Mouse (Mus musculus): ENCODE data around the gene Il4. TPM values are rescaled to one million over a fixed set of nuclear protein-coding genes. Genes with fewer than 3 reads are reported as not detected.
A peak's percentile ranks its signal among the peaks of the same experiment; 100 is the strongest.

The Il4 gene
- total RNA-seq, 2 experiments from 2014 or later, result not detected

GRCm38 (mm10) chr11:53637046-53637802 lies 18.8 kb upstream of the Il4 start:
- no peak for DNase-seq (ENCODE audit: low spot score in 2 of 2)

GRCm38 (mm10) chr11:53636183-53636646 lies 17.7 kb upstream of the Il4 start:
- DNase-seq (ENCODE audit: low spot score in 2 of 2), result no peak
- H3K4me3 ChIP-seq, result peak overlapping the region; percentile 52
- no peak for TF ChIP-seq CTCF (conservative IDR thresholded peaks at IDR 0.05)
- H3K27ac ChIP-seq, result peak overlapping the region; percentile 57

More at GRCm38 (mm10) chr11:53637046-53637802, 18.8 kb upstream of the Il4 start:
- H3K4me3 ChIP-seq, result no peak overlapping the region
- no peak for TF ChIP-seq CTCF (conservative IDR thresholded peaks at IDR 0.05)
- H3K27ac ChIP-seq, result no peak overlapping the region

- peak overlapping the region; percentile 52; the same call in 1 of the 2 replicates for H3K4me3 ChIP-seq
- no peak for TF ChIP-seq CTCF (conservative IDR thresholded peaks at IDR 0.05)
- no peak for DNase-seq (ENCODE audit: low spot score in 2 of 2)
Measured at GRCm38 (mm10) chr11:53635590-53636182, 17.2 kb upstream of the Il4 start.

GRCm38 (mm10) chr11:53634556-53634955 lies 16.1 kb upstream of the Il4 start, which contains the start of gene Il13:
Gene Il13 (minus strand): TSS chr11:53634702.
- TF ChIP-seq CTCF (conservative IDR thresholded peaks at IDR 0.05), result no peak
- Histone ChIP-seq H3K4me3 (no peak within 1 kb of the TSS), H3K27ac (no peak within 1 kb of the TSS)
- no peak for DNase-seq (ENCODE audit: low spot score in 2 of 2)

More at GRCm38 (mm10) chr11:53635590-53636182, 17.2 kb upstream of the Il4 start:
- H3K27ac ChIP-seq, result 0 out of 2 replicates have a peak overlapping the region, but pooled peaks have one; percentile 57

GRCm38 (mm10) chr11:53633644-53634043 lies 15.2 kb upstream of the Il4 start:
- no peak for TF ChIP-seq CTCF (conservative IDR thresholded peaks at IDR 0.05)
- Histone ChIP-seq H3K4me3 (no peak overlapping the region), H3K27ac (no peak overlapping the region)
- DNase-seq (ENCODE audit: low spot score in 2 of 2), result no peak

GRCm38 (mm10) chr11:53632122-53632733 lies 13.8 kb upstream of the Il4 start:
- DNase-seq (ENCODE audit: low spot score in 2 of 2), result no peak
- peak; percentile 76 for TF ChIP-seq CTCF (conservative IDR thresholded peaks at IDR 0.05)
- no peak overlapping the region for H3K27ac ChIP-seq
- H3K4me3 ChIP-seq, result no peak overlapping the region

GRCm38 (mm10) chr11:53627859-53628258 lies 9.4 kb upstream of the Il4 start:
- peak; percentile 72 to 82 for DNase-seq (ENCODE audit: low spot score in 2 of 2)
- Histone ChIP-seq H3K4me3 (no peak overlapping the region), H3K27ac (no peak overlapping the region)
- peak; percentile 80 for TF ChIP-seq CTCF (conservative IDR thresholded peaks at IDR 0.05)

- DNase-seq (ENCODE audit: low spot score in 2 of 2), result no peak
- Histone ChIP-seq H3K4me3 (no peak overlapping the region), H3K27ac (no peak overlapping the region)
- TF ChIP-seq CTCF (conservative IDR thresholded peaks at IDR 0.05), result no peak
Measured at GRCm38 (mm10) chr11:53626802-53627373, 8.4 kb upstream of the Il4 start.

GRCm38 (mm10) chr11:53624124-53624523 lies 5.7 kb upstream of the Il4 start:
- H3K27ac ChIP-seq, result no peak overlapping the region
- no peak overlapping the region for H3K4me3 ChIP-seq
- no peak for DNase-seq (ENCODE audit: low spot score in 2 of 2)
- TF ChIP-seq CTCF (conservative IDR thresholded peaks at IDR 0.05), result 0 out of 2 replicates have a peak, but pooled peaks have one; percentile 17

- no peak for TF ChIP-seq CTCF (conservative IDR thresholded peaks at IDR 0.05)
- DNase-seq (ENCODE audit: low spot score in 2 of 2), result no peak
- H3K4me3 ChIP-seq, result no peak overlapping the region
- H3K27ac ChIP-seq, result no peak overlapping the region
Measured at GRCm38 (mm10) chr11:53623573-53623972, 5.1 kb upstream of the Il4 start.

- no peak overlapping the region for H3K27ac ChIP-seq
- no peak for TF ChIP-seq CTCF (conservative IDR thresholded peaks at IDR 0.05)
- no peak overlapping the region for H3K4me3 ChIP-seq
- no peak for DNase-seq (ENCODE audit: low spot score in 2 of 2)
Measured at GRCm38 (mm10) chr11:53622440-53622806, 4.0 kb upstream of the Il4 start.

- no peak for TF ChIP-seq CTCF (conservative IDR thresholded peaks at IDR 0.05)
- no peak overlapping the region for H3K4me3 ChIP-seq
- H3K27ac ChIP-seq, result no peak overlapping the region
- no peak for DNase-seq (ENCODE audit: low spot score in 2 of 2)
Measured at GRCm38 (mm10) chr11:53621582-53622439, 3.3 kb upstream of the Il4 start.
